Mouse (Mus musculus) liver, postnatal 0 days (tissue): Measurements from ENCODE around the gene Inha. TPM values are rescaled to one million over a fixed set of nuclear protein-coding genes. Genes with fewer than 3 reads are reported as not detected.

ENCODE experiments used
- ATAC-seq: fragments of 200-750 bp; cut with Nextera tagmentation; 2 replicates; pipeline ENCODE4 v1.8.0; 2017; ENCODE audit warnings: mild to moderate bottlenecking, moderate library complexity
- DNase-seq: peaks from one replicate; pipeline ENCODE4 v3.0.0-alpha.2; 2016
- H3K27ac ChIP-seq: fragments of 300-500 bp; sonication (generic); 2 replicates; pipeline ENCODE4 v1.5.1; 2014; ENCODE audit warnings: antibody characterized with exemption, moderate library complexity, mild to moderate bottlenecking, low read depth
- H3K27me3 ChIP-seq: fragments of 300-500 bp; sonication (generic); 2 replicates; pipeline ENCODE4 v1.6.1; 2014; ENCODE audit warnings: low read length, control low read depth, mixed read lengths; ENCODE audit not compliant: insufficient read depth
- H3K36me3 ChIP-seq: fragments of 300-500 bp; sonication (generic); replicated peaks from 2 replicates; pipeline ENCODE4 v1.6.1; 2014; ENCODE audit warnings: mild to moderate bottlenecking, control low read depth, low read length, moderate library complexity, mixed read lengths; ENCODE audit not compliant: insufficient read depth
- H3K4me1 ChIP-seq: fragments of 300-500 bp; sonication (generic); 2 replicates; pipeline ENCODE4 v1.6.1; 2014; ENCODE audit warnings: antibody characterized with exemption, mild to moderate bottlenecking, control low read depth; ENCODE audit not compliant: insufficient read depth
- H3K4me2 ChIP-seq: fragments of 300-500 bp; sonication (generic); 2 replicates; pipeline ENCODE4 v1.6.1; 2014; ENCODE audit warnings: low read depth, mild to moderate bottlenecking, low read length, moderate library complexity, mixed read lengths
- H3K4me3 ChIP-seq: fragments of 300-500 bp; sonication (generic); 2 replicates; pipeline ENCODE4 v1.5.1; 2014; ENCODE audit warnings: low read depth, low read length
- H3K9ac ChIP-seq: fragments of 300-500 bp; sonication (generic); replicated peaks from 2 replicates; pipeline ENCODE4 v1.6.1; 2014; ENCODE audit warnings: mild to moderate bottlenecking, moderate library complexity
- H3K9me3 ChIP-seq: fragments of 300-500 bp; sonication (generic); 2 replicates; pipeline ENCODE4 v1.6.1; 2016; ENCODE audit warnings: mild to moderate bottlenecking, control low read depth, low read length, mixed read lengths
- CTCF ChIP-seq: sonication (generic); IDR thresholded peaks from 2 replicates; pipeline ENCODE4 v1.5.1; 2016; ENCODE audit warnings: antibody characterized with exemption, low read depth
- EP300 ChIP-seq: IDR thresholded peaks from 2 replicates; pipeline ENCODE4 v1.6.1; 2016; ENCODE audit warnings: antibody characterized with exemption, low read depth, mild to moderate bottlenecking
- WGBS: fragments of 180-500 bp; shearing (Covaris S2); extraction: QIAGEN DNeasy Blood & Tissue Kit; methylation state at CpG from one replicate; pipeline ENCODE4 v1.1.7; 2014; ENCODE audit not compliant: insufficient replicate concordance; 5-methylcytosine and 5-hydroxymethylcytosine counted together
- polyA plus RNA-seq: library from polyadenylated mRNA; unstranded; fragments of >200 nt; fragmentation: Nextera tagmentation; extraction: Ambion mirVana; gene quantifications from 2 replicates; pipeline ENCODE4 v1.2.1, GENCODE M21; 2015

The Inha gene
- 0.33 and 0.36 TPM in 2 replicates for polyA plus RNA-seq

GRCm38 (mm10) chr1:75507006-75507405 is at the start of gene Inha:
Gene Inha, plus strand, starts transcription at chr1:75507077.
- peak within 1 kb of the TSS; percentile 74 for H3K4me2 ChIP-seq
- H3K9ac ChIP-seq: peak within 1 kb of the TSS; percentile 59
- WGBS: 53% methylated on average over 10 of the region's 10 CpGs
- no peak for DNase-seq
- peaks cover 43% of the 10 kb centered on the region for H3K27me3 ChIP-seq
- peak within 1 kb of the TSS; percentile 75 for H3K27ac ChIP-seq
- H3K36me3 ChIP-seq: no peaks in the 10 kb centered on the region
- peak within 1 kb of the TSS; percentile 54 for H3K4me3 ChIP-seq
- no peaks in the 10 kb centered on the region for H3K9me3 ChIP-seq
- H3K4me1 ChIP-seq: peaks cover 4% of the 10 kb centered on the region; the same call in 1 of the 2 replicates
- no peak for ATAC-seq
- TF ChIP-seq CTCF (no peak), EP300 (no peak)

- ATAC-seq: no peak
- no peak overlapping the region for H3K27ac ChIP-seq
- TF ChIP-seq CTCF: no peak
- no peak for TF ChIP-seq EP300
- 0 out of 2 replicates have a peak overlapping the region, but pooled peaks have one; percentile 59 for H3K4me2 ChIP-seq
- H3K4me1 ChIP-seq: peaks cover 8% of the 10 kb centered on the region
- H3K9ac ChIP-seq: no peak overlapping the region
- peaks cover 63% of the 10 kb centered on the region for H3K27me3 ChIP-seq
- H3K9me3 ChIP-seq: no peaks in the 10 kb centered on the region
- H3K4me3 ChIP-seq: no peak overlapping the region
- WGBS: 6% methylated on average over 7 of the region's 10 CpGs
- H3K36me3 ChIP-seq: no peaks in the 10 kb centered on the region
- no peak for DNase-seq
Measured at GRCm38 (mm10) chr1:75457710-75458024, 49.2 kb upstream of the Inha start.

- TF ChIP-seq EP300 (no peak), CTCF (no peak)
- peaks cover 9% of the 10 kb centered on the region for H3K4me1 ChIP-seq
- H3K9ac ChIP-seq: no peak overlapping the region; the same call in 1 of the 2 replicates
- WGBS: 3% methylated on average over 42 of the region's 42 CpGs
- peak overlapping the region; percentile 59 for H3K4me2 ChIP-seq
- H3K36me3 ChIP-seq: no peaks in the 10 kb centered on the region
- H3K27me3 ChIP-seq: peaks cover 59% of the 10 kb centered on the region
- no peaks in the 10 kb centered on the region for H3K9me3 ChIP-seq
- ATAC-seq (peak; percentile 37), DNase-seq (no peak)
- peak overlapping the region; percentile 22 for H3K4me3 ChIP-seq
- no peak overlapping the region for H3K27ac ChIP-seq
Measured at GRCm38 (mm10) chr1:75458025-75458788, 48.7 kb upstream of the Inha start.

- H3K4me3 ChIP-seq: peak overlapping the region; percentile 22
- H3K4me1 ChIP-seq: peaks cover 13% of the 10 kb centered on the region
- 13% methylated on average over 23 of the region's 23 CpGs for WGBS
- H3K27me3 ChIP-seq: peaks cover 55% of the 10 kb centered on the region
- peak overlapping the region; percentile 59 for H3K4me2 ChIP-seq
- H3K9ac ChIP-seq: 0 out of 2 replicates have a peak overlapping the region, but pooled peaks have one; percentile 0
- no peak overlapping the region for H3K27ac ChIP-seq
- DNase-seq (no peak), ATAC-seq (peak; percentile 58)
- H3K36me3 ChIP-seq: no peaks in the 10 kb centered on the region
- TF ChIP-seq CTCF (no peak), EP300 (no peak)
- no peaks in the 10 kb centered on the region for H3K9me3 ChIP-seq
Measured at GRCm38 (mm10) chr1:75458789-75459684, 47.8 kb upstream of the Inha start.

- ATAC-seq (no peak), DNase-seq (no peak)
- peaks cover 51% of the 10 kb centered on the region for H3K27me3 ChIP-seq
- H3K36me3 ChIP-seq: no peaks in the 10 kb centered on the region
- H3K9me3 ChIP-seq: no peaks in the 10 kb centered on the region
- no peak overlapping the region for H3K4me3 ChIP-seq
- TF ChIP-seq CTCF (no peak), EP300 (no peak)
- no peak overlapping the region for H3K4me2 ChIP-seq
- peaks cover 19% of the 10 kb centered on the region for H3K4me1 ChIP-seq
- H3K9ac ChIP-seq: no peak overlapping the region
- 49% methylated on average over 7 of the region's 7 CpGs for WGBS
- H3K27ac ChIP-seq: no peak overlapping the region
Measured at GRCm38 (mm10) chr1:75460297-75460696, 46.6 kb upstream of the Inha start.

- ATAC-seq: peak; percentile 28; the same call in 1 of the 2 replicates
- H3K9me3 ChIP-seq: no peaks in the 10 kb centered on the region
- H3K4me2 ChIP-seq: no peak overlapping the region
- peaks cover 41% of the 10 kb centered on the region for H3K27me3 ChIP-seq
- no peak overlapping the region for H3K4me3 ChIP-seq
- DNase-seq: no peak
- TF ChIP-seq EP300: no peak
- no peak for TF ChIP-seq CTCF
- H3K9ac ChIP-seq: no peak overlapping the region
- H3K27ac ChIP-seq: no peak overlapping the region
- WGBS: 38% methylated on average over 1 of the region's 1 CpGs
- peaks cover 19% of the 10 kb centered on the region for H3K4me1 ChIP-seq
- no peaks in the 10 kb centered on the region for H3K36me3 ChIP-seq
Measured at GRCm38 (mm10) chr1:75462636-75463035, 44.2 kb upstream of the Inha start.
